Mouse (Mus musculus) hindlimb bud, embryonic 11.5 days (tissue): ENCODE results near the gene Exoc6b.

Experiments used
- DNase-seq: peaks from one replicate; pipeline ENCODE4 v3.0.0-alpha.2; 2012; ENCODE audit warnings: low read depth, low spot score; ENCODE audit errors: extremely low spot score

Exoc6b gene

DNA sequence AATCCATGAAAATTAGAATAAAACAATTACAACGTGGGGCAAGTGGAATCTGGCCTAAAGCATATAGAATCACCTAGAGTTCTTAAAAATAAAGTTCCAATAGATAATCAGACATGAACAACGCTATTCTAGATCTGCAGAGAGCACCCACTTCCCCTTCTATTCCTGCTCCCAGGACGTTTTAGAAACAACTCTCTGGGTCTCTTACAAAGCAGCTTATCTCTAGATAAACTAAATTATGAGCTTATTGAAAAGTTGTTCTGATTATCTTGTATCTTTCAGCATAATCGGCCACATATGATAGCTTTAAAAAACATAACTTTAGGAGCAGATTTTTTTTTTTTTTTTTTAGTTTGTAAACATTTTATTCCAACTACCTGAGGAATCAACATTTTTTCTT is 185.6 kb downstream of the Exoc6b start:
- DNase-seq: no peak

DNA sequence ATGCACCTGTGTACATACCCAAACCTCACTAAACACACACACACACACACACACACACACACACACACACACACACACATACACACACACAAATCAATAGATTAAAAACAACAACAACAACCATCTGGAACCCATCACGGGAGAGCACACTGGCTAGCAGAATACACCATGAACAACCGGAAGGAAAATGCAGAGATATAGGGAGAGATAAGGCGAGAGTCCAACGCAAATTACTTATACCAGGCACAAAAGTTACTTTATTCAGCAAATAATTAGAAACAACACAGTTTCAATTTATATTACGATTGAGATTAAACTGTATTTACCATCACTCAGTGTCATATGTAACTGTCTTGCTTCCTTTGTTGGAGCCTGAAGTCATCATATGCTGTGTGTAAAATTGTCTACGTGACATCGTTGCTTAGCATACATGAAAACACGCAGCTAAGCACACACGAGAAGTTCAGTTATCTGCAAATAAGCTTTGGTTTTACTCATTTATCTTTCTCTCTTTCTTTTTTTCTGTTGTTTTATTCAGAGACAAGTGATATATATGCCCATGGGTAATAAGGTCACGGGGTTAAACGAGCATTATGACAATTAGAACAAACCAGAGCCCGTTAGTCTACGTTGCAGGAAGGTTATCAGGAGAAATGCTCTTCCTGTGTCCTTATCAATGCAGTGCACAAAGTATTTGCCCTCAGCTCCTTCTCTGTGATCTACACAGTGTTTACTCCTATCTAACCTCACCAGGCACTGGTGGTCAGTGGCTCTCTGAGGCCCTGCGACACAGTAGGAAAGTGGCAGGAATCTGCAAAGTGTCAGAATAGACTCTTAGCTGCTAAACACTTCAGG is 186.4 kb downstream of the Exoc6b start:
- DNase-seq: no peak

DNA sequence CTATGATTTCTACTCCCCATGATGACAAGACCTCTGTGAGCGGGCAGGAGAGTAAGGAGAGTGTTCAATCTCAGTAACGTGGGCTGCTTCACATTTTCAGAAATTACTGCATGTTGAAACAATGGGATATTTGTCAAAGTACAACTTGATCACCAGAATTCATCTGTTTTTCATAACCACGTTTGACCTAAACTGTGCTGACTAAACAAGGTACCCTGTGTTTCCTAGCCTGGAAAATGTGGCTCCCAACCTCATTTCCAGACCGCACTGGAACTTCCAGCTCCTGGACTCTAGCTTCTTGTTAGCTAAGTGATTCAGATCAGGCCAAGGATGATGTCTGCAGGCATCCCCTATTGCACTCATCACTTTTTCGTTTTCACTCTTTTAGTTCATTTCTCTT is 193.4 kb downstream of the Exoc6b start:
- DNase-seq: peak; percentile 28

DNA sequence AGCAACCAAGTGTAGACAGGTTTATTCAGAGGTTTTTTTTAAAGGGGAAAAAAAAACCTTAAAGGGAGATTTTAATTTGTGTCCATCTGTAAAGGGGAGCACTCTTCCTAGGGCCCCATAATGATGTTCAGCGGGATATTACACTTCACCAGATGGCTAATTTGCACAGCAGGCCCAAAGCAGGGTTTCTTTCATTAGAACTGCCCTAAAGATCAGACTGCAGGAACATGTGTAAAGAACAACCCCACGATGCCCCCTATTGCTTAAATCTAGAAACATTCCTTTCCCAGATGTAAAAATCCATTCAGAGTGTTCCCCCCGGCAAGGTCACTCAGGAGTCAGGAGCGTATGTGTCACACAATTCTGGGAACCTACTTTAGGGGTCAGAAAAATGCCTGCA is 202.2 kb downstream of the Exoc6b start:
- DNase-seq: peak; percentile 84

DNA sequence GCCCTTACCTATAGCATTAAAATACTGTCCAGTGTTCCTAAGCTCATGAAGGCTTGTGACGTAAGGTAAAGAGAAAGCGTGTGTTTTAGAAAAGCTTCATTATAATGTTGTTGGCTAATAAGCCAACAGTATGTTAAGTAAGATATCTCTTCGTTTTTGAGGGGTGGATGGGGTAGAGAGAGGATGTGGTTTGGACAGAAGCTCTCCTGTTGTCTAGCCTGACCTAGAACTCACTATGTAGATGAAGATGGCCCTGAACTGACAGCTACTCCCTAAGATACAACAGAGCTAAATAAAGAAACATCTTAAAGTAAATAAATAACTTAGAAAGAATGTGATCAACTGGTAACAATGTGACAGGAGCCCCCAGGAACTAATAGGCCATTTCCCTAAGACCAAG is 204.7 kb downstream of the Exoc6b start:
- no peak for DNase-seq

DNA sequence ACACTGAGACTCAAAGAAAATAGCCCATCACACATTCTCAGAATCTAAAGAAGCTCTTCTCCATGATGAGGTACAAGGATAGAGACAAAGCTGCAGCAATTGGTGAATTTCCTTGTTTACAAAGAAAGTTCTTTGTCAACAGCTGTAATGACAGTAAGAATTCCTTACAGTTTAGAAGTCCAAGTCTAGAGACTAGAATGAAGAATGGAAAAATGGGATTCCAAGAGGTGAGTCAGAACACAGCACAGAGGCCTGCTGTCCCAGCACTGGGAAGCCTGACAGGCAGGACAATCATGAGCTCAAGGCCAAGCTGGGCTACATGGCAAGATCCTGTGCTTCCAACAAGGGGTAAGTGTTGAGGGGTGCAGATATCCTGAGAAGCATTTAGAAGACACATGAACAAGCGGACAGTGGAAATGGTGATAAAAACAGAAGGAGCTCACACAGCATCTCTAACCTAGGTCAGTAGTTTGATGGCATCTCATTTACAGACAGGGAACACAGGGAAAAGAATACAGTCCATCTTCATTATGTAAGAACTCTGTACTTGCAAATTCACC is 205.4 kb downstream of the Exoc6b start:
- no peak for DNase-seq

DNA sequence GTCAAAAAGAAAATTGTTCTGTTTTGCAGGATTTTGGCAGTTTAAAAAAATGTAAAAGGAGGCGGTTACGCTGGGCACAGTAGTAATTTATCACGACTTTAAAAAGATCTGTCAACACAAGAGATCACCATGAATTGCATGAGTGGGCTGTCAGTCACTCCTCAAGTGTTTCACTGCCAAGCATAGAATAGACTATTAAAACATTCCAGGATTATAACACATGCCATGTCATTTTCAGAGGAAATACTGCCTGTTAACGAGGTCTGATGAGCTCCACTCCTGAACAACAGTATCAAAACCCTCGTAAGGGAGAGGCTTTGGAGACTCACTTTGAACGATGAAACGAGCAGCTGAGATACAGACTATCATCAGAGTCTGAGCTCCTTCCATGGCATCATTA is 223.6 kb downstream of the Exoc6b start:
- DNase-seq: no peak

DNA sequence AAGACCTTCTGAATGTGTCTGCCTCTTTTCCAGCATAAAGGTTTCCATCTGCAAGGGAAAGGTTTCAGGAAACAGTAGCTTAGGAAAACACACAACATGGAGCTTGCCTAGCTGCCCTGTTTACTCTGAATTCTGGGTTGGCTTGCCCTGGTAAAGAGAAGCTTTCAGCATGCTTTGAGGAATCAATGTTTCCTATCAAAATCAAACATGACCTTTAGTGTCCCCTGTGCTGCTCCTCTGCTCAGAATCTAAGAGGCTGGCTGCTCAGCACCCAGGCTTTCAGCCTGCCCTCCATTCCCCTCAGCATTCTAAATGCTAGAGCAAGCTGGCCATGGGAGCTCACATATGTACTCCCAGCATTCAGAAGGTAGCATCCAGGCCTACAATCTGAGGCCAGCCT is 228.2 kb downstream of the Exoc6b start:
- no peak for DNase-seq

DNA sequence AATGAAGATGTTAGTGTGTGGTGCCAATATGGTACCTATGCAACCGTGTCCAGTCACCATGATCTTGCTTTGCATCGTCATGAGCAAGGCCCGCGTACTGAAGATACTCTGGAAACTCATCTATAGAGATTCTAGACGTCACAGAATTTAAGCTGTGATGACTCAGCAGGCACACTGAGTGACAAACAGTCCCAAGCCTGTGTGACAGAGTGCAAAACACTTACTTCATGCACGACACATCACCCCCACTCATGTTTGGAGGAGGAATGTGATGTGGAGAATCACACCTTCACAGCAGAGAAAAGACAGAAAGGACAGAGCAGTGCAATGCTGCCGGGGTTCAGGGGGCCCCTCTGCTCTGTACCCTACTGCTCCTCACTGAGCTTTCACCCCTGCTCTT is 261.8 kb downstream of the Exoc6b start:
- DNase-seq: no peak

DNA sequence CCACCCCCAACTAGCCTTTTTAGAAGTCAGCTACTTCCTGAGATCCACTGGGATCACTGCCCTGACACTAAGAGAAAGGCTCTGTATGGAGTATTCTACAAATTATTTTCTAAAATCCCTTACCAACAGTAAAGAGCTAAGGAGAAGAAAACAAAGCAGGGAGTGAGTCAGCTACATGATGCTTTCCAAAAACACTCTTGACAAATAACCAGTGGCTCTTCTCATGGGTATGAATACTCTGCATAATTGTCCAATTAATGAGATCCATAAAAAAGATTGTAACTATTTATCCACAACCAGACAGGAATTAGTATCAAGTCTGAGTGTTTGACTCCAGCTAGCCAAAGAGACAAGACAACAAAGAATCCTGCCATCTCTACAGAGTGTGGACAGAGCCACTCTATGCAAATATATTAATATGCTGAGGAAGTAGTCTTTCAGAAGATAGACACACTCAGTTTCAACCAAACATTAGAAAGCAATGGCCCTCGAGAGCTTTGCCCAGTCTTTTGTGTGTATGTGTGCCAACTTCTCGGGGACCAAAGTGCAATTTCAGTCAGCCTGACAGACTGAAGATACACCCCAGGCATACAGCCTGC is 263.1 kb downstream of the Exoc6b start:
- no peak for DNase-seq

DNA sequence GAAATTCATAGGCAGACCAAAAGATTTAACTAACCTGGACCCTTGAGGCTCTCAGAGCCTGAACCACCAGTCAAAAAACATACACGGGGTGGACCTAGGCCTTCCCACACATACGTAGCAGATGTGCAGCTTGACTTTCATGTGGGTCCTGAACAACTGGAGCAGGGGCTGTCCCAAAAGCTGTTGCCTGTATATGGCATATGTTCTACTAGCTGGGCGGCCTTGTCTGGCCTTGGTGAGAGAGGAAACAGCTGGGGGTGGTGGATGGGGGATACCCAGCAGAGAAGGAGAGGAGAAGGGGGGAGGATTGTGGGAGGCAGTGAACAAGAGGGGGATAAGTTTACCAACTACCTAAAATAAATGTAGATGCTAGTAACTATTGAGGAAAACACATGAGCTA is 270.6 kb downstream of the Exoc6b start:
- no peak for DNase-seq

DNA sequence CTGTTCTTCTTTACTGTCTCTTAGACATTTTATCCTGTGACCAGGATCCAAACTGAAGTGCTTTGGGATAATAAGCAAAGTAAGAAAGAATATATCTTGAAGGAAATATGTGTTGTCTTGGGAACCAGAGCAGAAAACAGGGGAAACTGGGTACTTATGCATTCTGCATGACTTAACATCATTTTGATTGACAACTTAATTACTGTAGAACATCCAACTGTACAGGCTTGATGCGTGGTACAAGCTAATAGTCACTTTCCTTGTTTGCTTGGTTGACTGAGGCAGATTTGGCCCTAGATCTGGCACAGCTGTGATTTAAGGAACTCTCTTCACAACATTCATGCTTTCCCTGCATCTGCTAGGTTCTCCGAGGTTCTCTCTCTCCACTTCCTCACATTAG is 285.3 kb downstream of the Exoc6b start:
- DNase-seq: no peak

DNA sequence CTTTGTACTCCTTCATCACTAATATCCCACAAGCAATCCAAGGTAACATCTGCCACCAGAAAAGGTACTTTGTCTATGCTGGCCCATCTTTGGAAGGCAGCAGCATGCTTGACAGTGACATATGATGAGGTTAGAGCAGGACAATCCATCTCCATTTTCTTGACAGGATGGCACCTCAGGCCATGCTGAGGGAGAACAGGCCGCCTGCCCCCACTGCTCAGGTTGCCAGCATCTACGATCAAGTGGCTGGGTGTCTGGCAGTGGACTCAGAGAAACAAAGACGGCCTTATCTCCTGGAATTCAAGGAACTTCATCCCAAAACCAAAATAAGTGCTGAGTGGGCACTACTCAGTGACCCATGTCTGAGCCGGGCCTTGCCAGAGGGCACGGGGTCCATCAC is 289.3 kb downstream of the Exoc6b start:
- DNase-seq: no peak

DNA sequence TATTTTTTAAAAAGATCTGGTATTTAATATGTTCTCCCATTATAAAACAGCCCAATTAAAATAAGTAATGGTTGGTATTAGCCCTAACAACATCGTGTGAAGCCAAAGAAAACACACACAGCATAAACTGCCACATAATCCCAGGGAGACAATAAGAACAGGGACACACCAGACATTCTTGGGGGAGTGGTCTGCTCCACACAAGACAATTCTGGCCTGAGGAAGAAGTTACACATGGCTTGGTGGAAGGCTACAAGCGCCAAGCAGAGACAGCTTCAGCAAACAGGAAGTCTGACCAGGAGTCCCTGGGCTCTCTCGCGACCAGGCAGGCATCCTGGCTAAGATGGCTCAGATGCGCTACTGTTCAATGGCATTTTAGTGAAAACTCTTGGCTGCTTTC is 290.3 kb downstream of the Exoc6b start:
- DNase-seq: no peak

DNA sequence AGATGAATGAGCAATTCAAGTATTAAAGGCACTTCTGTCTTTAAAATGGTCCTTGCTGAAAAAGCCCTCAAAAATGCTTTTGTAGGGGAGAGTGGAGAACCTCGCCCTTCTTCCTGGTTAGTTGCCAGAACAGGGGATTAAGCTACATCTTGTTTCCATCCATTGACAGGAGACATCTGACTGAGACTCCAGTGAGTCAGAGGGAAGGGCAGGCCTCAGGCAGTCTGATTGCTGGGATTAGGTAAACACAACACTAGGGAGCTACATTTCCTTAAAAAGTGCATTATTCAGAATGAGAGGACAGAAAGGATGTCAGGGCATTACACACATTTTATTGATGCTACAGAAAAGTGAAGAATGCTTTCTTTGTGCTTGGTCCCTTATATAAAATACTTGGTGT is 293.4 kb downstream of the Exoc6b start:
- no peak for DNase-seq

DNA sequence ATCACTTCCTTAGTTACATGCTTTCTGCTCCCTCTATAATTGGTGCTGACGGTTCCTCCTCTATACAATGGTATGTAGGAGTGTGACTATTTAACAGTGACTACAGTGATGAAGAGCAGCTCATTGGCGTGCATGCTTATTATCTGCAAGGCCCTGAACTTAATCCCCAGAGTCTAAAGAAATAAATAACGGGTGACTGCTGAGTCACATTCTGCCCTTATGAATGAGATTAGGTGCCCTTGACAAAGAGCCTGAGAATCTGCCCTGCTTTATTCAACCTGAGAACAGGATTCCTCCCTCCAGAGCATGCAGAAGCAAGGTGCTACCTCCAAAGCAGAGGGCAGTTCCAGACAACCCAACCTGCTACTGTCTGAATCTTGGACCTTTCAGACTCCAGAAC is 314.0 kb downstream of the Exoc6b start:
- DNase-seq: no peak

DNA sequence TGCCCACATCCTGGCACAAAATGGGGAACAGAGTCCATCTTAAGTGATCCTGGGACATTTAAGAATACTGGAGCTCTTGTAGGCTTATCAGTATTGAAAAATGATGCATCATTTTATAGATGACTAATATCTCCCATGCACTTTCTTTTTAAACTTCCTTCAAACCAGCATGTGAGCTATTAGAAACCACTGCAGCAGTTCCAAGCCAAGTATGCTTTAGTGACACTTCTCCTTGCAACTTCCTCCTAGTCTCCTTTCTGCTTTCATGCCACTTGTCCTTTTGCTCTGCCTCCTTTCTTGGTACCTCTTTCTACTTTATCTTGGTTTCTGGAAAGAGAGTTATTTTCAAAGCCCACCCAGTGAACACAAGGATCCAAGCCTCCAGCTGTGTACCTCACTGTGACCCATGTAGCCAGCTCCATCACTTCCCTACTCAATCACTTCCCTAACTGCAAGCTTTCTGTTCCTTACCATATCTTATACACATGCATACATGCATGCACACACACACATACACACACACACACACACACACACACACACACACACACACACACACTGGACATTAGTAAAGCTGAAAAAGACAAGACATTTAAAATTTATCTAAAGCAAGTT is 316.4 kb downstream of the Exoc6b start:
- no peak for DNase-seq

DNA sequence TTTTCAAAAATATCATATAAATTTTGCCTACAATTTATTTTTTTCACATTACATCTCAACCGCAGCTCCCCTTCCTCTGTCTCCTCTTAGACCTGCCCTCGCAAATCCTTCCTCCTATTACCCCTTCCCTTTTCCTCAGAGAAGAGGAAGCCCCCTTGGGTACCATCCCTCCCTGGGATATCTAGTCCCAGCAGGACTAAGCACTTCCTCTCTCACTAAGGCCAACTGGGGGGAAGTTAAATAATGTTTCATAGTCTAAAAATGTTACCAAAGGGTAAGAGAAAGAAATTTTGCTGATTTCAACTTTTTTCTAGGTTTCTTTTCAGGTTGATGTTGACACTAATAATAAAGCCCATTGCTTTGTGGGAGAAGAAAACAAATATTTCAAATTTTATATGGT is 317.9 kb downstream of the Exoc6b start:
- DNase-seq: no peak

DNA sequence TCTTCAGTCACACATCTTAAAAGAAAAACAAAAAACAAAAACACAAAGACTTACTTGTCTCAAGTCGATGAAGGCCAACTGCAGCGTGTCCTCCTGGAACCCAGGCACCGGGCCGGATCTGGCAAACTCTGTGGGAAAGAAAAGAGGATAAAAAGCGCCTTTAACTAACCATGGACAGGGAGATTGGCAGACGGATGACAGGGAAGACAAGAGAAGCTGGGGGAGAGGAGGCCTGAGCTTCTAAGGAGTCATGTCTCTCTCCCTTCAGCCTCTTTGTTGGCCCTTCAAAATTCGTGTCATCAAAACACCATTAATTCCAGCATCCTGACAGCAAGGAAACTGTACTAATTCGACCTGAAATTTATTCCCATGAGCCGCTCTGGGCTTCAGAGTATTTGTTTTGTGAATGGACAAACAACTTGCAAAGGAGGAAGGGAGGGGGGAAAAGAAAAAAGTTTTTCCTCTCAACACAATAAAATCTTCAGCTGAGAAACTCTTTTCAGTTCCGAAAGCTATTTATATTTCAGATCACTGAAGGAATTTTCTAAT is 322.4 kb downstream of the Exoc6b start:
- no peak for DNase-seq

DNA sequence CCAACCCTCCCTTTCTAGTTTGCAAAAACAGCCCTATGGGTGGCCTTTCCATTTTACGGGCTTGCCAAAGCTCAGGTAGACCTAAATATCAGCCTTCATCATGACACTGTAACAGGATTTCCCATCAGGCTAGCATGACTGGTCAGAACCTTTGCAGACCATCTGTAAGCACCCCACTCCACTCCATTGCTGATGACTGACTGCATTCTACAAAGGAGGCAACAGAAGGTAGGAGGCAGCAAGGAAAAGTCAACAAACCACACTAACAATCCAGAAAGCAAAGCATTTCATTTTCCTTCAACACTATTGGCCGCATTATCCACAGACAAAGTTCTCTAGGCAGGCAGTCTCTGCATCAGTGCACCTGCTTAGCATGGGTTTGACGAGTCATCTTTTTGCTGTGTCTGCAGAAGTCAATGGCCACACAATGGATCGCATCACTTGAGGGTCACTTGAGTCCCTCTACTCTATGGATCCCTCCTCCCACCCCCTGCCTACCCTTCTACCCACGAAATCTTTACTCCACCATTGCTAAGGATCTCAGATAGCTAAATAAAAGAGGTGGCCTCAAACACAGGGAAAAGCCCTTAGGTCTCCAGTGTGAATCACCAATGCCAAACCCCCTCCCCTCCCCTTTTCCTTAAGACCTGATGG is 323.0 kb downstream of the Exoc6b start:
- no peak for DNase-seq

DNA sequence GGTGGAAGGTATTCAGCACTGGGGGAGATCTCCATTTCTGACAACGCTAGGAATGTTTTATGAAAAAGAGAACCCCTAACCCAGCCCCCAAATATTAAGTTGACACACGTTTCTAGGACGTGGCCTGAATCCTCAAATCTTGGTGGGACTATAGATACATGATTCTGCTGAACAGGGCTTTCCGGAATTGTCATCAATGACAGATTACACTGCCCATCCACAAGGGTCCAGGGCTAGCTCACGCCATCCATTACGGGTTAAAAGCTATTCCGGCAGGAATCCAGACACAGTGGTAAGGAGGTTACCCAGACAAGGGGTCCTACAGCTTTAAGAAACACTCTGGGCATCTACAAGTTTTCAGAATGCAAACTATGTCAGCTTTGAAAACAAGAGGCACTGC is 323.7 kb downstream of the Exoc6b start:
- DNase-seq: no peak
